Mouse (Mus musculus): Measurements from ENCODE around the gene Zfp768.
"Not testable (repeated sequence)": the region's sequence is repeated elsewhere in the genome, so short reads cannot be mapped to it uniquely, and the experiment has no call there.

Gene Zfp768

GRCm38 (mm10) chr7:127345512-127346325 lies at the start of gene Zfp768:
Gene Zfp768, minus strand, starts transcription at chr7:127345589.
- in situ Hi-C loops (cut with MboI; ENCODE audit: low sequenced_read_pairs), result no loop called here

- in situ Hi-C loops (cut with MboI; ENCODE audit: low sequenced_read_pairs), result no loop called here
Observed at GRCm38 (mm10) chr7:127393944-127394333, 48.5 kb upstream of the Zfp768 start.

- in situ Hi-C loops (cut with MboI; ENCODE audit: low sequenced_read_pairs), result no loop called here
Observed at GRCm38 (mm10) chr7:127393157-127393943, 48.0 kb upstream of the Zfp768 start, which contains the start of gene E430018J23Rik. Gene E430018J23Rik, minus strand, starts transcription at chr7:127393629.

- in situ Hi-C loops (cut with MboI; ENCODE audit: low sequenced_read_pairs), result no loop called here
Observed at GRCm38 (mm10) chr7:127392251-127392824, 46.9 kb upstream of the Zfp768 start.

- in situ Hi-C loops (cut with MboI; ENCODE audit: low sequenced_read_pairs), result no loop called here
Observed at GRCm38 (mm10) chr7:127391538-127391937, 46.1 kb upstream of the Zfp768 start.

GRCm38 (mm10) chr7:127390306-127390705 lies 44.9 kb upstream of the Zfp768 start:
- in situ Hi-C loops (cut with MboI; ENCODE audit: low sequenced_read_pairs), result no loop called here

- in situ Hi-C loops (cut with MboI; ENCODE audit: low sequenced_read_pairs), result not testable (repeated sequence)
Observed at GRCm38 (mm10) chr7:127388201-127388600, 42.8 kb upstream of the Zfp768 start.

GRCm38 (mm10) chr7:127386641-127387392 lies 41.4 kb upstream of the Zfp768 start, which contains the start of gene 9130019O22Rik:
Gene 9130019O22Rik, minus strand, starts transcription at chr7:127387166.
- in situ Hi-C loops (cut with MboI; ENCODE audit: low sequenced_read_pairs), result no loop called here

GRCm38 (mm10) chr7:127385560-127385959 lies 40.2 kb upstream of the Zfp768 start:
- in situ Hi-C loops (cut with MboI; ENCODE audit: low sequenced_read_pairs), result not testable (repeated sequence)

- in situ Hi-C loops (cut with MboI; ENCODE audit: low sequenced_read_pairs), result no loop called here
Observed at GRCm38 (mm10) chr7:127378310-127378921, 33.0 kb upstream of the Zfp768 start.

GRCm38 (mm10) chr7:127375271-127376245 lies 30.2 kb upstream of the Zfp768 start, which contains the start of gene Zfp747:
Gene Zfp747, minus strand, starts transcription at chr7:127376050.
- in situ Hi-C loops (cut with MboI; ENCODE audit: low sequenced_read_pairs), result not testable (repeated sequence)

- in situ Hi-C loops (cut with MboI; ENCODE audit: low sequenced_read_pairs), result not testable (repeated sequence)
Observed at GRCm38 (mm10) chr7:127371870-127372269, 26.5 kb upstream of the Zfp768 start.

- in situ Hi-C loops (cut with MboI; ENCODE audit: low sequenced_read_pairs), result no loop called here
Observed at GRCm38 (mm10) chr7:127371213-127371612, 25.8 kb upstream of the Zfp768 start.

- in situ Hi-C loops (cut with MboI; ENCODE audit: low sequenced_read_pairs), result no loop called here
Observed at GRCm38 (mm10) chr7:127366249-127366648, 20.9 kb upstream of the Zfp768 start.

- in situ Hi-C loops (cut with MboI; ENCODE audit: low sequenced_read_pairs), result no loop called here
Observed at GRCm38 (mm10) chr7:127364166-127364565, 18.8 kb upstream of the Zfp768 start.

GRCm38 (mm10) chr7:127363475-127363921 lies 18.1 kb upstream of the Zfp768 start:
- in situ Hi-C loops (cut with MboI; ENCODE audit: low sequenced_read_pairs), result no loop called here

- in situ Hi-C loops (cut with MboI; ENCODE audit: low sequenced_read_pairs), result not testable (repeated sequence)
Observed at GRCm38 (mm10) chr7:127362418-127362817, 17.0 kb upstream of the Zfp768 start.

GRCm38 (mm10) chr7:127361449-127361848 lies 16.1 kb upstream of the Zfp768 start:
- in situ Hi-C loops (cut with MboI; ENCODE audit: low sequenced_read_pairs), result no loop called here

GRCm38 (mm10) chr7:127360265-127360664 lies 14.9 kb upstream of the Zfp768 start:
- in situ Hi-C loops (cut with MboI; ENCODE audit: low sequenced_read_pairs), result no loop called here

Measured in CH12F3 (cell line).